ENCODE assay signal across 10 mouse cellular contexts in genomic region chr17:12791079-12791406, GRCm38 (mm10). TPM values are rescaled to one million over a fixed set of nuclear protein-coding genes. Genes with fewer than 3 reads are reported as not detected.
DNase-seq lines count a peak whose midpoint lies in the region; ATAC-seq and TF ChIP-seq lines count a peak whose summit lies in the region.
"Had no signal": no experiment of that assay in that cellular context is flagged by ENCODE, and none has a peak within 500 bp of the region (broad histone marks: within the 10 kb centered on the region; RNA-seq: fewer than 3 reads in every experiment).

No protein-coding gene starts in this region.

- H3K4me1 ChIP-seq in heart, embryonic 11.5 days (ENCODE audit: control insufficient read depth, insufficient read depth, low read length) = peaks cover 48% of the 10 kb centered on the region
- H3K4me1 ChIP-seq in hindbrain, embryonic 16.5 days (ENCODE audit: control insufficient read depth, insufficient read depth, low read depth, low read length) = peaks cover 15% of the 10 kb centered on the region
- peaks cover 18% of the 10 kb centered on the region for H3K4me1 ChIP-seq in midbrain, embryonic 12.5 days

- peak; percentile 5; the same call in 1 of the 2 replicates for ATAC-seq in heart, embryonic 11.5 days (replicated peaks; ENCODE audit: insufficient number of reproducible peaks, low FRiP score, low TSS enrichment)
- peak; percentile 66 for ATAC-seq in hindbrain, embryonic 16.5 days
- ATAC-seq in midbrain, embryonic 12.5 days (ENCODE audit: low FRiP score, low read depth) = no peak

- H3K9me3 ChIP-seq in heart, embryonic 11.5 days (replicated peaks; ENCODE audit: control insufficient read depth, low read length) = peaks cover 7% of the 10 kb centered on the region; the same call in 1 of the 2 replicates
- no peaks in the 10 kb centered on the region for H3K9me3 ChIP-seq in hindbrain, embryonic 16.5 days (ENCODE audit: control insufficient read depth, low read length)
- H3K9me3 ChIP-seq in midbrain, embryonic 12.5 days = no peaks in the 10 kb centered on the region
- H3K9me3 ChIP-seq: neural tube, embryonic 12.5 days had no signal

- H3K27ac ChIP-seq in heart, embryonic 11.5 days (ENCODE audit: low read depth, low read length) = peak overlapping the region; percentile 98
- H3K27ac ChIP-seq in hindbrain, embryonic 16.5 days (ENCODE audit: low read depth, low read length) = peak overlapping the region; percentile 76
- H3K27ac ChIP-seq in midbrain, embryonic 12.5 days (replicated peaks) = peak overlapping the region; percentile 49; the same call in 1 of the 2 replicates
- H3K27ac ChIP-seq in left cerebral cortex, adult 2 months = no peak overlapping the region
- H3K27ac ChIP-seq: neural tube, embryonic 12.5 days had no signal

- H3K27me3 ChIP-seq in heart, embryonic 11.5 days (ENCODE audit: control insufficient read depth, insufficient read depth, low read length) = no peaks in the 10 kb centered on the region
- no peaks in the 10 kb centered on the region for H3K27me3 ChIP-seq in hindbrain, embryonic 16.5 days (replicated peaks; ENCODE audit: control insufficient read depth, insufficient read depth, low read length)
- H3K27me3 ChIP-seq in midbrain, embryonic 12.5 days = peaks cover 29% of the 10 kb centered on the region
- H3K27me3 ChIP-seq: neural tube, embryonic 12.5 days had no signal

- intact Hi-C loops in left cerebral cortex, adult 2 months (cut with DNase I) = loop anchor here (10.0 kb wide), 1 partner anchor 204 kb away; the partner anchor contains the start of gene Wtap

- no peak for DNase-seq in heart, adult 9 months (ENCODE audit: low spot score in 2 of 2)
- DNase-seq in brain, adult 2 months (ENCODE audit: low read depth, low spot score) = peak; percentile 18
- no peak for DNase-seq in spleen, postnatal 4 days (ENCODE audit: low spot score in 2 of 2)
- no peak for DNase-seq in left cerebral cortex, adult 2 months (ENCODE audit: extremely low spot score in 1 of 2, low spot score in 2 of 2)
- DNase-seq in left cerebral cortex, adult 18-20 months (ENCODE audit: low spot score in 2 of 2) = no peak
- DNase-seq: cerebellum, adult 8-10 months had no signal

- no peak for TF ChIP-seq CTCF in left cerebral cortex, adult 2 months (IDR thresholded peaks at IDR 0.05)

- H3K36me3 ChIP-seq in heart, embryonic 11.5 days (ENCODE audit: control insufficient read depth, insufficient read depth, low read length) = peaks cover 15% of the 10 kb centered on the region
- no peaks in the 10 kb centered on the region for H3K36me3 ChIP-seq in hindbrain, embryonic 16.5 days (ENCODE audit: control insufficient read depth, insufficient read depth, low read length)
- H3K36me3 ChIP-seq in midbrain, embryonic 12.5 days = no peaks in the 10 kb centered on the region
- H3K36me3 ChIP-seq: neural tube, embryonic 12.5 days had no signal

- peak overlapping the region; percentile 13; the same call in 1 of the 2 replicates for H3K9ac ChIP-seq in heart, embryonic 11.5 days (ENCODE audit: low read depth, low read length)
- H3K9ac ChIP-seq in hindbrain, embryonic 16.5 days (ENCODE audit: low read depth, low read length) = no peak overlapping the region
- H3K9ac ChIP-seq in midbrain, embryonic 12.5 days (replicated peaks) = no peak overlapping the region
- H3K9ac ChIP-seq: neural tube, embryonic 12.5 days had no signal

- H3K4me3 ChIP-seq in heart, embryonic 11.5 days (ENCODE audit: low read depth, low read length) = no peak overlapping the region
- H3K4me3 ChIP-seq in hindbrain, embryonic 16.5 days (ENCODE audit: low read length) = no peak overlapping the region
- no peak overlapping the region for H3K4me3 ChIP-seq in midbrain, embryonic 12.5 days
- H3K4me3 ChIP-seq in left cerebral cortex, adult 2 months = no peak overlapping the region
- H3K4me3 ChIP-seq: neural tube, embryonic 12.5 days had no signal

- 11% methylated on average over 5 of the region's 5 CpGs for WGBS in heart, embryonic 11.5 days (ENCODE audit: insufficient replicate concordance)
- 24% methylated on average over 5 of the region's 5 CpGs for WGBS in hindbrain, embryonic 16.5 days
- WGBS in midbrain, embryonic 12.5 days = 16% methylated on average over 5 of the region's 5 CpGs

- peak overlapping the region; percentile 29 for H3K4me2 ChIP-seq in heart, embryonic 11.5 days
- H3K4me2 ChIP-seq in hindbrain, embryonic 16.5 days (ENCODE audit: low read length) = no peak overlapping the region
- H3K4me2 ChIP-seq in midbrain, embryonic 12.5 days (replicated peaks) = no peak overlapping the region

RNA-seq across cellular contexts. Expression of gene Igf2r, which starts 21.6 kb away (rescaled TPM):
- polyA plus RNA-seq in heart, embryonic 11.5 days (2014; fragmentation: Nextera tagmentation; extraction: Ambion mirVana) = 199 and 238 TPM in 2 replicates
- polyA plus RNA-seq in hindbrain, embryonic 16.5 days (2015; fragmentation: Nextera tagmentation; extraction: Ambion mirVana) = 6.4 and 10.1 TPM in 2 replicates
- polyA plus RNA-seq in midbrain, embryonic 12.5 days (2016; fragmentation: Nextera tagmentation; extraction: Ambion mirVana) = 20.4 and 20.7 TPM in 2 replicates
- total RNA-seq in left cerebral cortex, adult 2 months (2021) = 10 to 100 TPM; 29.1 to 29.3 TPM
- total RNA-seq in left cerebral cortex, adult 18-20 months (2021) = 10 to 100 TPM; 26.9 to 27.0 TPM
